Mouse (Mus musculus) hindbrain, embryonic 10.5 days (tissue): Measurements from ENCODE around the gene St6galnac5. TPM values are rescaled to one million over a fixed set of nuclear protein-coding genes. Genes with fewer than 3 reads are reported as not detected.

ENCODE experiments used
- DNase-seq: peaks from one replicate; pipeline ENCODE4 v3.0.0-alpha.2; 2017; ENCODE audit warnings: low spot score
- H3K27ac ChIP-seq: fragments of 300-500 bp; sonication (generic); 2 replicates; pipeline ENCODE4 v1.5.1; 2016; ENCODE audit warnings: mild to moderate bottlenecking, moderate library complexity
- H3K27me3 ChIP-seq: fragments of 300-500 bp; sonication (generic); 2 replicates; pipeline ENCODE4 v1.6.1; 2016; ENCODE audit warnings: mild to moderate bottlenecking; ENCODE audit not compliant: poor library complexity, insufficient read depth, severe bottlenecking
- H3K36me3 ChIP-seq: fragments of 300-500 bp; sonication (generic); 2 replicates; pipeline ENCODE4 v1.6.1; 2016; ENCODE audit warnings: mild to moderate bottlenecking, moderate library complexity
- H3K4me1 ChIP-seq: fragments of 300-500 bp; sonication (generic); replicated peaks from 2 replicates; pipeline ENCODE4 v1.6.1; 2016; ENCODE audit warnings: mild to moderate bottlenecking
- H3K4me3 ChIP-seq: fragments of 300-500 bp; sonication (generic); 2 replicates; pipeline ENCODE4 v1.5.1; 2016; ENCODE audit warnings: mild to moderate bottlenecking, moderate library complexity
- H3K9me3 ChIP-seq: fragments of 300-500 bp; sonication (generic); 2 replicates; pipeline ENCODE4 v1.6.1; 2016; ENCODE audit warnings: mild to moderate bottlenecking, moderate library complexity
- WGBS: fragments of 180-500 bp; shearing (Covaris S2); methylation state at CpG from one replicate; pipeline ENCODE4 v1.1.7; 2016; 5-methylcytosine and 5-hydroxymethylcytosine counted together
- polyA plus RNA-seq: library from polyadenylated mRNA; unstranded; fragments of >200 nt; fragmentation: Nextera tagmentation; extraction: Ambion mirVana; gene quantifications from 2 replicates; pipeline ENCODE4 v1.2.1, GENCODE M21; 2016

St6galnac5 gene
- polyA plus RNA-seq, 1 experiment from 2014 or later, result 3.9 TPM

GRCm38 (mm10) chr3:152971373-152971772 lies 10.7 kb downstream of the St6galnac5 start:
- Histone ChIP-seq H3K9me3 (no peaks in the 10 kb centered on the region), H3K4me1 (0 out of 2 replicates have a peak, but pooled peaks cover 3% of the 10 kb centered on the region), H3K27ac (no peak overlapping the region), H3K4me3 (no peak overlapping the region), H3K36me3 (no peaks in the 10 kb centered on the region), H3K27me3 (no peaks in the 10 kb centered on the region)
- 90% methylated on average over 4 of the region's 4 CpGs for WGBS
- no peak for DNase-seq

DNA sequence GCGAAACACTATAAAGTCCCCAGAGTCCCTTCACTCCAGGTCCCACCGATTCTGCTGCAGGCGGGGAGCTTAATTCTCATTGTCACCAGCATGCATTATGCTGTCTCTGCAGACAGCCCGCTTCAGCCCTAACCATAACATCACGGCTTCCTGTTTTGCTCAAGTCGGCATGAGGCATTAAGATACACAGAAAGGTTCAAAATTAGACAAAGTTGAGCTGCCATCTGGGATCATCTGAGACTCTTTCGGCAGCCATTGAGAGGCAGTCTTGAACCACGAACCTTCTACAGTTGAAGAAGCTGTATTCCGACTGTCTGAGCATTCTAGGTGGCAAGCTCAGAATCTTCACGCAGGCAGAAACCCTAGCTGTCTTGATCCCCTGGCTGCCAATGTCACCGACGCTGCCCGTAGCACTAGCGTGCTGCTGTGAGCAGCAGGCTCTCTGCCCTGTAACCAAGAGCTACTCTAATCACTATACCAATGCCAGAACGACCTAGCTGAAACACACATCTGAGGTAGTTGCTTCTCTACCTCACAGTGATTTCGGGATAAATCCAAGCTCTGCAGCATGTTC lies 12.2 kb downstream of the St6galnac5 start:
- Histone ChIP-seq H3K36me3 (no peaks in the 10 kb centered on the region), H3K4me1 (no peaks in the 10 kb centered on the region), H3K27ac (no peak overlapping the region), H3K27me3 (no peaks in the 10 kb centered on the region), H3K4me3 (no peak overlapping the region), H3K9me3 (no peaks in the 10 kb centered on the region)
- DNase-seq, result no peak
- WGBS, result 77% methylated on average over 16 of the region's 16 CpGs

DNA sequence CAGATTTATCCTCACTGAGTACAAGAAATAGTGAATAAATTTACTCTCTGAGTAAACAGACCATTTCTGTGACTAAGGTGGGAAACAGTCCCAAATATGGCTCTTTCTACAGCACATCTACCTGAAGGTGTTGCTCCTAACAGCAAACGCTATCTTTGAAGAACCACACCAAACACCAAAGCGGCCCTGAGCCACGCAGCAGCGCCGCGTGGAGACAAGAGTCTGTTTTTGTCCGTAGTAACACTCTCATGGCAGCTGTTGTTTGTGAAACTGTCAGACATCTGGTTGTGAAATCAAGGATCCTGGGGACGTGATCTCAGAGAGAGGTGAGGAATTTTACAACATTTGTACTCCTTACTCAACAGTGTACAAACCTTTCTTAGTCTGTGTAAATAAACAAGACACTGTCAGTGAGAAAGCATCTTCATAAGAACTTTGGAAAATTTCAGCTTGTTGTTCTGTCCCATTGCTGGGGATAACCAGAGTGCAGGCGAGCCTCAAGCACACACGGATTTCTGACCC lies 20.1 kb downstream of the St6galnac5 start:
- H3K27me3 ChIP-seq, result no peaks in the 10 kb centered on the region
- no peaks in the 10 kb centered on the region for H3K36me3 ChIP-seq
- H3K27ac ChIP-seq, result no peak overlapping the region
- DNase-seq, result no peak
- no peak overlapping the region for H3K4me3 ChIP-seq
- no peaks in the 10 kb centered on the region for H3K4me1 ChIP-seq
- no peaks in the 10 kb centered on the region for H3K9me3 ChIP-seq
- 78% methylated on average over 10 of the region's 10 CpGs for WGBS

- H3K4me3 ChIP-seq, result no peak overlapping the region
- WGBS, result 67% methylated on average over 11 of the region's 11 CpGs
- no peaks in the 10 kb centered on the region for H3K9me3 ChIP-seq
- H3K27ac ChIP-seq, result no peak overlapping the region
- no peaks in the 10 kb centered on the region for H3K27me3 ChIP-seq
- H3K36me3 ChIP-seq, result no peaks in the 10 kb centered on the region
- DNase-seq, result peak; percentile 57
- H3K4me1 ChIP-seq, result no peaks in the 10 kb centered on the region
These were observed 23.5 kb downstream of the St6galnac5 start for GRCm38 (mm10) chr3:152958358-152959150.

DNA sequence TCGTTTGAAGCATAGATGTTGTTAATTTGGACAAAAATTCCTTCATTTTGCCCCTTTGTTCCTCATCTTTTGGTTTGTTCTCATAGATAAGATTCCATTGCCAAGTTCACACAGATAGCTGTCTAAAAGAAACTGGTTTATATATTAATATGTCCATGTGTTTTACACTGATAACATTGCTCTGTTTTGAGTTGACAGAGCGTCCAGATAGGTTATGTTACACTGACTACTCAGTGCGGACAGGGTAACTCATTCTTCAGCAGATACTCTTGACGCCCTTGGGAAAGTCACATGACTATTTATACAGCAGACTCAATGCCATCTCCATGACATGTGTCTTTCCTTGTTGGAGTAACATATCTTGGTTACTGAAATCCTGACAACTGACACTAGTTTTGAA lies 25.3 kb downstream of the St6galnac5 start:
- no peak for DNase-seq
- WGBS, result 88% methylated on average over 4 of the region's 4 CpGs
- Histone ChIP-seq H3K4me1 (no peaks in the 10 kb centered on the region), H3K36me3 (no peaks in the 10 kb centered on the region), H3K27me3 (no peaks in the 10 kb centered on the region), H3K4me3 (no peak overlapping the region), H3K9me3 (no peaks in the 10 kb centered on the region), H3K27ac (no peak overlapping the region)

GRCm38 (mm10) chr3:152956038-152956437 lies 26.0 kb downstream of the St6galnac5 start:
- Histone ChIP-seq H3K4me1 (no peaks in the 10 kb centered on the region), H3K27ac (no peak overlapping the region), H3K36me3 (no peaks in the 10 kb centered on the region), H3K27me3 (no peaks in the 10 kb centered on the region), H3K9me3 (no peaks in the 10 kb centered on the region), H3K4me3 (no peak overlapping the region)
- DNase-seq, result no peak
- WGBS, result 89% methylated on average over 5 of the region's 5 CpGs

GRCm38 (mm10) chr3:152951634-152952545 lies 30.2 kb downstream of the St6galnac5 start:
- DNase-seq, result no peak
- H3K36me3 ChIP-seq, result no peaks in the 10 kb centered on the region
- no peaks in the 10 kb centered on the region for H3K4me1 ChIP-seq
- no peaks in the 10 kb centered on the region for H3K27me3 ChIP-seq
- WGBS, result 85% methylated on average over 11 of the region's 11 CpGs
- H3K9me3 ChIP-seq, result no peaks in the 10 kb centered on the region
- H3K27ac ChIP-seq, result no peak overlapping the region
- H3K4me3 ChIP-seq, result no peak overlapping the region

GRCm38 (mm10) chr3:152950914-152951313 lies 31.1 kb downstream of the St6galnac5 start:
- H3K4me1 ChIP-seq, result no peaks in the 10 kb centered on the region
- H3K9me3 ChIP-seq, result no peaks in the 10 kb centered on the region
- DNase-seq, result no peak
- no peaks in the 10 kb centered on the region for H3K27me3 ChIP-seq
- no peaks in the 10 kb centered on the region for H3K36me3 ChIP-seq
- no peak overlapping the region for H3K4me3 ChIP-seq
- WGBS, result 89% methylated on average over 9 of the region's 9 CpGs
- H3K27ac ChIP-seq, result no peak overlapping the region

DNA sequence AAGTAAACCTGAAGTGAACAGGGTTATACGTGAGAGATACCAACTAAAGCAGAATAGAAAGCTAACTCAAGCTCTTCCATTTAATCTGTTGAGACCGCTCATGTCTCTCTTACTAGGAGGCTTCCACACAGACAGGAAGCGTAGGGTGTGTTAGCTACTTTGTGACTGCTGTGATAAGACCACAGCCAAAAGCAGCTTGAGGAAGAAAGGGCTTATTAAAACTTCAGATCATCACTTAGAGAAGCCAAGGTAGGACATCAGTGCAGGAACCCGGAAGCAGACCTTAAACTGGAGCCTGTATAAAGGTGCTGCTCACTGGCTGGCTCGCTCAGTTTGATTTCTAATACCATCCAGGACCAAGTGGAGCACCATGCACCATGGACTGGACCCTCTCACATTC lies 31.7 kb downstream of the St6galnac5 start:
- H3K27me3 ChIP-seq, result no peaks in the 10 kb centered on the region
- no peak for DNase-seq
- no peaks in the 10 kb centered on the region for H3K36me3 ChIP-seq
- H3K9me3 ChIP-seq, result no peaks in the 10 kb centered on the region
- 89% methylated on average over 5 of the region's 5 CpGs for WGBS
- no peak overlapping the region for H3K4me3 ChIP-seq
- H3K27ac ChIP-seq, result no peak overlapping the region
- H3K4me1 ChIP-seq, result no peaks in the 10 kb centered on the region

DNA sequence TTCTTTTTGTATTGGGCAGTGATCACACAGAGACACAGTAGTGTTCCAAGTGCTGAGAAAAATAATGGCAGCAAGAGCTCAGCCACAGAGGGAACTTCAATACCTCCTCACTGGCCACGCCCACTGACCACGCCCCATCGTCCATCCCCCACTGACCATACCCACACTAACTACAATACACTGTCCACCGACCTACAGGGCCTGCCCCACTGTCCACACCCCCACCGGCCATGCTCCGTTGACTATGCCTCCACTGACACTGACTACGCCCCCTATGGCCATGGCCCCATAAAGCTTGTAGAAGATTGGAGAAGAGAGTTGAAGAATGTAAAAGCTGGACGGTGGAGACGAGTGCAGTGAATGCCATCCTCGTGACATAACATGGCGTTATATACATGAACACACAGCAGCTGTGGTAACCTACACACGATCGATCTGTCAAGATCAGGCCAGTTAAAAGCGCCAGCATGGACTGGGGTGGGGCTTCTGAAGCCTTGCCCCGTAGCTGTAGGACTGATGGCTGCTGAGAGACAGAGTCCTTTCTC lies 32.7 kb downstream of the St6galnac5 start:
- no peak overlapping the region for H3K27ac ChIP-seq
- 94% methylated on average over 15 of the region's 15 CpGs for WGBS
- H3K36me3 ChIP-seq, result no peaks in the 10 kb centered on the region
- no peak for DNase-seq
- peaks cover 6% of the 10 kb centered on the region; the same call in 1 of the 2 replicates for H3K4me1 ChIP-seq
- 0 out of 2 replicates have a peak, but pooled peaks cover 4% of the 10 kb centered on the region for H3K27me3 ChIP-seq
- no peak overlapping the region for H3K4me3 ChIP-seq
- no peaks in the 10 kb centered on the region for H3K9me3 ChIP-seq

GRCm38 (mm10) chr3:152948556-152948955 lies 33.5 kb downstream of the St6galnac5 start:
- H3K27me3 ChIP-seq, result 0 out of 2 replicates have a peak, but pooled peaks cover 4% of the 10 kb centered on the region
- H3K4me1 ChIP-seq, result peaks cover 11% of the 10 kb centered on the region
- no peak overlapping the region for H3K4me3 ChIP-seq
- no peaks in the 10 kb centered on the region for H3K9me3 ChIP-seq
- DNase-seq, result no peak
- WGBS, result 89% methylated on average over 7 of the region's 7 CpGs
- no peak overlapping the region for H3K27ac ChIP-seq
- no peaks in the 10 kb centered on the region for H3K36me3 ChIP-seq

GRCm38 (mm10) chr3:152947031-152947640 lies 34.9 kb downstream of the St6galnac5 start:
- 91% methylated on average over 11 of the region's 11 CpGs for WGBS
- Histone ChIP-seq H3K27me3 (0 out of 2 replicates have a peak, but pooled peaks cover 4% of the 10 kb centered on the region), H3K4me3 (no peak overlapping the region), H3K4me1 (peaks cover 23% of the 10 kb centered on the region), H3K27ac (no peak overlapping the region), H3K36me3 (no peaks in the 10 kb centered on the region), H3K9me3 (no peaks in the 10 kb centered on the region)
- DNase-seq, result no peak
